Mouse (Mus musculus): ENCODE results near the gene Dedd2.
"Not testable (repeated sequence)": the region's sequence is repeated elsewhere in the genome, so short reads cannot be mapped to it uniquely, and the experiment has no call there.

The Dedd2 gene

GRCm38 (mm10) chr7:25220457-25221101 lies at the start of gene Dedd2:
Gene Dedd2 (minus strand): TSS chr7:25220615.
- DNase-seq, result peak; percentile 33

- peak; percentile 48 to 49 for DNase-seq
Measured at GRCm38 (mm10) chr7:25269545-25270271, 49.3 kb upstream of the Dedd2 start.

DNA sequence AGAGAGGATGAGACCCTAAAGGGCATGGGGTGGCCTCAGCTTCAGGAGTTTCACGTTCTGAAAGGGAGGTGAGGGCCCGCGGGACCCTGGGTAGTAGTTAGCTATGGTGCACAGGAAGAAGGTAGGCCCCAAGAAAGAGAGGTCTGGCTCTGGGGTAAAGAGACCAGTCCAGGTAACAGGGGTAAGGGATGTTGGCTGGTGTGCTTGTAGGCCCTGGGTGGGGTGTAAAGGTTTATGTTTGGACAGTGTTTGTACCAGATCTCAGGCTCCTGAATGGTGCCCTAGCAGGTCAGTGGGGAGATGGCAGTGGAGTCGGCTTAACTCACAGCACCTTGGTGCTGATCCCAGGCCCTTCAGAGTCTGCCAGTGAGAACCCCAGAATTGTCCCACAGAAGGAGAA lies 48.6 kb upstream of the Dedd2 start:
- peak in 1 of 2 experiments; percentile 30 for DNase-seq

- DNase-seq, result no peak
Measured at GRCm38 (mm10) chr7:25268588-25268987, 48.2 kb upstream of the Dedd2 start.

- peak; percentile 97 to 98 for DNase-seq
Measured at GRCm38 (mm10) chr7:25267751-25268463, 47.5 kb upstream of the Dedd2 start.

DNA sequence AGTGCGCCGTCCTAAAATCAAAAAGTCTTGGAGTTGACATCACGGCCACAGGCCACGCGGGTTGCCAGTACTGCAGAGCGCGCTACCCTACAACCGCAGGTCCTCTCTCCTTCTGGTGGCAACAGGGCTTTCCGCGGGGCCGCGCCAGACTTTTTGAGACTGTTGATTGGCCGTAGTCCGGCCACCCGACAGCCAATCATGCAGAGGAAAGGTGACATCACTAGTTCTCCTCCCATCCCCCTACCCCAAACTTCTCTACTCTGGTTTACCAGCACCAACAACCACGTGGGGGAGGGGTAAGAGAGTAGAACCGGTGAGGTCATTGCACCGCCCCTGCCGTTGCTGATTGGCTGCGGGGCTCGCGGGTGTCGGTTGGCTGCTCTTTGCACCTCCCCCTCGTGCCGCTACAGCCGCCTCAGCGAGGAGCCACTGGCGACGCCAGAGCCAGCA lies 46.9 kb upstream of the Dedd2 start, which contains the start of gene Cic:
TSS of gene Cic (plus strand) at position 404 of the 450 bp plus-strand sequence.
- DNase-seq, result peak; percentile 98 to 99

DNA sequence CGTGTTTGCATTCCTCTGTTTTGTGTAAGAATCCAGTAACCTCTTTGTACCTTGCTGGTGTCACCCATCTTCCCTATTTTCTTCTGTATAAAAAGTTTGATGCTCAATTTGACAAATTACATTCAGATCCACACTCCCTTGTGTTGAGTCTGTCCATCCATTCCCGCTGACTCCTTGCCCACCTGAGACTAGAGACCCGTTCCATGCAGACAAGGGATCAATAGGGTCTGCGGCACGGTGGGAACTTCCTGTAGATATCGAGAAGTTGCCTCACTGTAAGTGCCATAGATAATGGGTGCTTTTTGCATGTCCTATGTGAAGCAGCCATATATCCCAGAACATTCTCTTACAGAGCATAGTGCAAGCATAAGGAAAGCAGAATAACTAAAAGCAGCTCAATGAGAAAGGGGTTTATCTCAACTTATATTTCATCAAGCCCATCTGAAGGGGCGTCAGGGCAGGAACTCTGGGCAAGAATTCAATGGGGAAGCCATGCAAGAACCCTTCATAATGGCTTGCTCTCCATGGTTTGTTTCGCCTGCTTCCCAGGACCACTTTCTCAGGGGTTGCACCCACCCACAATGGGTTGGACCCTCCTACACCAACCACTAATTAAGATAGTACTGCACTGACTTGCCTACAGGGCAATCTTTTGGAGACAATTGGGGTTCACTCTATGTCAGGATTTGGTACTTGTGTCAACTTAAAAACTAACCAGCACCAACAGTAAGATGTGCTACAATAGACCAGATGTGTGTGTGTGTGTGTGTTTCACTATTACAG lies 46.0 kb upstream of the Dedd2 start:
- DNase-seq, result no peak

DNA sequence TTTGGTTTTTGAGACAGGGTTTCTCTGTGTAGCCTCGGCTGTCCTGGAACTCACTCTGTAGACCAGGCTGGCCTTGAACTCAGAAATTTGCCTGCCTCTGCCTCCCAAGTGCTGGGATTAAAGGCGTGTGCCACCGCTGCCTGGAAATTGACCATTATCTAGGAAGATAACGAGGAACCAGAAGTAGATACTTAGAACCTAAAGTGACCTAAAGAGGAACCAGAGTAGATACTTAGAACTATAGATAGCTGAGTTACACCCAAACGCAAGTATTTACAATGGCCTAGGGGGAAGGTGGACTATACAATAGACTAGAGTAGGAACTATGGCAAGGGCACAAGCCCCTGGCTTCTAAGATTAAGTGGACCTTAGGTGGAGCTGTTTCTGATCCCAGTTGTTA lies 45.3 kb upstream of the Dedd2 start:
- not testable (repeated sequence) for DNase-seq

GRCm38 (mm10) chr7:25263968-25264870 lies 43.8 kb upstream of the Dedd2 start:
- no peak for DNase-seq

DNA sequence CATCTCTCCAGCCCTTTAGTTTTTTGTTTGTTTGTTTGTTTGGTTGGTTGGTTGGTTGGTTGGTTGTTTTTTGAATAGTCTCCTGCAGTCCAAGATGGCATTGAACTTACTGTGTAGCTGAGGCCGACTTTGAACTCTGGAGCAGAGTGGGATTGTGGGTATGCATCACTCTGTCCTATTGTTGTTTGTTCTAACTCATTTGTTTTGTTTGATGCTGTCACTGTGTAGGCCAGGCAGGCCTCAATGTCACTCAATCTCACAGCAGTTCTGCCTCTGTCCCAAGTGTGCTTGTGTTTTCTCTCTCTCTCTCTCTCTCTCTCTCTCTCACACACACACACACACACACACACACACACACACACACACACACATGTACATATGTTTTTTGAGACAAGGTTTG lies 41.5 kb upstream of the Dedd2 start:
- DNase-seq, result no peak

GRCm38 (mm10) chr7:25251822-25252221 lies 31.4 kb upstream of the Dedd2 start:
- no peak for DNase-seq

- peak; percentile 19 to 20 for DNase-seq
Measured at GRCm38 (mm10) chr7:25251071-25251791, 30.8 kb upstream of the Dedd2 start.

DNA sequence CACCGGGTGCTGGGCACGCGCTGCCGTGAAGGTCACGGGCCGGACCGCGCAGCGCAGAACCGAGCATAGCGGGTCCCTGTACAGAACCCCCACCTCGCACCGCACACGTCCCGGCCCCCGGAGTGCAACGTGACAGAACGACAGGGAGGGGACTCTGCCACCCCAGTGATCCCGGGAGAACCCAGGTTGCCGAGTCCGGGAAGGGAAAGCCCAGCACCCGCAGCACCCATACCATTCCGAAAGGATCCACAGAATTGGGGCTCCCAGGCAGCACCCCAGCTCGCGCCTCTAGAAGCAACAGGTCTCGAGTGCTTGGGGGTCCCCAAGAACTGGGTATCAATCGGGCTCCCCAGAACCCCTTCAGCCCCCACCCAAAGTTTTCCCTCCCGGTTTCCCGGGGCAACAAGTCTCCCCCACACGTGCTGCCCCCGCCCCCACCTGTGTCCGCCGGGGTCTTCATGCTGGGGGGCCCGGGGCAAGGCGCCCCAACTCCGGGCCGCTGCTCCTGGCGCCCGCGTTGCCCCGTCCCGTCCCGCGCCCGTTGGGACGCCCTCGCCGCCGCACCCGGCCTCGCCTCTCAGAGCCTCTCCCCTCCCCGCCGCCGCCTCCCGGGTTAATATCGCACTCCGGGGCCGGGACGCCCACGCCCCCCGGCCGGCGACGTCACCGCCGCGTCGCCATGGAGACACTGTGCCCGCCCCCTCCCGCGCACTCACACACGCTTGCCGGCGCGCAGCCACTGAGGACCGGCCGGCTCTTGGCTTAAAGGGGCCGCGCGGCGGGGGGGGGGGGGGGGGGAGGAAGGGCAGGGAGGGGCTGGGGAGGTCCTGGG lies 29.9 kb upstream of the Dedd2 start, which contains the start of gene Erf:
TSS of gene Erf (minus strand) at position 621 of the 832 bp plus-strand sequence.
- DNase-seq, result peak; percentile 96 to 97

DNA sequence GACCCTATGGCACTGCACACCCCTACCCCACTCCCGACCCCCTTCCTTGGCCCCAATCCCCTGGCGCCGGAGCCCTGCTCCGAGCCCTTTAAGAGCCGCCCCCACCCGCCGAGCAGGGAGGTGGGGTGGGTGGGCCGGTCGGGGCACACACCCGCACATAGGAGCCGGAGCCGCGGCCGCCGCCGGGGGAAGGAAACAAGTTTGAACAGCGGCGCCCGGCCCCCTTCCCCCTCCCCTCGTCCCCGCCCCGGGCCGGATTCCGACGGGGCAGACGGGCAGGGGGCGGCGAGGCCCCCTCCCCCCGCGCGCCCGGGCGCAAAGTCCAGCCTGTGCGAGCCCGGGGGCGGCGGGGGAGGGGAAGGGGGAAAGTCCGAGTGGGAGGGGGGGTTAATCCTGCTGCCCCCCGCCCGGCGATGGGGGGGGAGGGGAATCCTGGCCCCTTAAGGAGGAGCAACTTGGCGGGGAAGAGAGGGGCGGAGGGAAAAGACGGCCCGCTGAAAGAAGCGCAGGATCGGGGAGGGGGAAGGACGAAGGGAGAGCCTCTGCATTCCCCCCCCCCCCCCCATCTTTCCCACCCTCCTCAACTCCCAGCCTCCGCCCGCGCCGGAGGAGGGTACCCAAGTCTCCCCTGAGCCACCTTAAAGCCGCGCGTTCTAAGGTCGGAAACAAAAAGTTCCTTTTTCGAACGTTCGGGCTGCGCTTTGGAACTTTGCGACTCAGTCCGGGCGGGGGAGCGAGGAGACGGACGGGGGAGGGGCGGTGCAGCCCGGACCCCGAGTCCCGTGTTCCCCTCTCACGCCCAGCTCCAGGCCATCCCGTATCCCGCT lies 29.1 kb upstream of the Dedd2 start:
- peak; percentile 75 to 76 for DNase-seq

DNA sequence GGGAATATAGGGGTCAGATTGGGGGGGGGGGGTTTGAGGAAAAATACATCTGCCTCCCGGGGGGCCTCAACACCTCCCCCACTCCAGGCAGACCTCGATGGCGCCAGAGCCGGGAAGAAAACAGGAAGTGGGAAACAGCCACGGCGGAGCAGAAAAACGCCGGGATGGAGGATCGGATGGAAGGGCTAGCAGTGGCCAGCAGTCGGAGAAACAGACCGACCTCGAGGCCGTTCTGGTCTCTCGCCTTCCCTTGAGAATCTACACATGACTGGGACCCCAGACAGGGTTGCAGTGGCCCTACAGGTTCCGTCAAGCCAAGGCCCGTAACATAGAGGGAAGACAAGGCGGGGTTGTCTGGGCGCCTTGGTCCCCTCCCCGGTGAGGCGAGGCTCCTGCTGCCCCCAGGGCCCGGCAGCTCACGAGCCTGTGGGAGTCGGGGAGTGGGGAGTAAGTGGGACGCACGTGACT lies 28.5 kb upstream of the Dedd2 start:
- DNase-seq, result no peak

GRCm38 (mm10) chr7:25248018-25248647 lies 27.7 kb upstream of the Dedd2 start:
- DNase-seq, result peak in 1 of 2 experiments; percentile 17

- no peak for DNase-seq
Measured at GRCm38 (mm10) chr7:25247498-25247897, 27.1 kb upstream of the Dedd2 start.

GRCm38 (mm10) chr7:25246759-25247137 lies 26.3 kb upstream of the Dedd2 start:
- no peak for DNase-seq

Data from B cell, adult 2 months (primary cell).